Mouse (Mus musculus) C2C12 (cell line): ENCODE data around the gene Rnf146. TPM values are rescaled to one million over a fixed set of nuclear protein-coding genes. Genes with fewer than 3 reads are reported as not detected.

Source experiments
- H3K27me3 ChIP-seq: one replicate; pipeline ENCODE4 v1.6.1; 2011; ENCODE audit not compliant: control insufficient read depth, insufficient read depth, insufficient read length
- H3K36me3 ChIP-seq: one replicate; pipeline ENCODE4 v1.6.1; 2011; ENCODE audit not compliant: control insufficient read depth, insufficient read depth
- H3K4me3 ChIP-seq: one replicate; pipeline ENCODE4 v1.5.1; 2011; ENCODE audit warnings: mild to moderate bottlenecking, control low read depth; ENCODE audit not compliant: poor library complexity, insufficient read depth, severe bottlenecking
- H3K79me2 ChIP-seq: one replicate; pipeline ENCODE4 v1.6.1; 2011; ENCODE audit not compliant: control insufficient read depth, insufficient read depth
- H3K79me3 ChIP-seq: one replicate; pipeline ENCODE4 v1.6.1; 2011; ENCODE audit warnings: low read depth, control low read depth
- H3ac ChIP-seq: one replicate; pipeline ENCODE3; 2011; ENCODE audit warnings: low read depth; ENCODE audit not compliant: control insufficient read depth, insufficient read length
- CEBPB ChIP-seq: IDR thresholded peaks from one replicate; pipeline ENCODE4 v1.6.1; 2011; ENCODE audit warnings: low read depth, mild to moderate bottlenecking, control low read depth, moderate library complexity
- CTCF ChIP-seq: IDR thresholded peaks from one replicate; pipeline ENCODE4 v1.5.1; 2011; ENCODE audit not compliant: control insufficient read depth, insufficient read depth, insufficient read length
- FOSL1 ChIP-seq: IDR thresholded peaks from one replicate; pipeline ENCODE4 v1.8.0; 2011; ENCODE audit warnings: mild to moderate bottlenecking, low read length; ENCODE audit not compliant: poor library complexity, insufficient read depth, severe bottlenecking
- MAX ChIP-seq: IDR thresholded peaks from one replicate; pipeline ENCODE4 v1.6.1; 2011; ENCODE audit warnings: mild to moderate bottlenecking, control low read depth
- MYOD1 ChIP-seq: IDR thresholded peaks from one replicate; pipeline ENCODE4 v1.6.1; 2011; ENCODE audit warnings: low read depth; ENCODE audit not compliant: control insufficient read depth, insufficient read length
- MYOG ChIP-seq: IDR thresholded peaks from one replicate; pipeline ENCODE4 v1.6.1; 2011; ENCODE audit not compliant: control insufficient read depth, insufficient read length; ENCODE audit errors: extremely low read depth
- USF1 ChIP-seq: IDR thresholded peaks from one replicate; pipeline ENCODE4 v1.6.1; 2011; ENCODE audit warnings: low read depth, mild to moderate bottlenecking, control low read depth, moderate library complexity
- polyA plus RNA-seq: library from polyadenylated mRNA; unstranded; fragments of >200 nt; fragmentation: generic; extraction: Trizol; gene quantifications from one replicate; pipeline ENCODE4 v1.2.1, GENCODE M21; 2012; ENCODE audit warnings: missing spikeins

Gene Rnf146
- polyA plus RNA-seq, 1 experiment: 15.9 TPM

GRCm38 (mm10) chr10:29311480-29312219 is 50.6 kb downstream of the Rnf146 start:
- Histone ChIP-seq H3K79me2 (peaks cover 8% of the 10 kb centered on the region), H3ac (no peak overlapping the region), H3K4me3 (no peak overlapping the region), H3K79me3 (no peaks in the 10 kb centered on the region), H3K36me3 (no peaks in the 10 kb centered on the region), H3K27me3 (no peaks in the 10 kb centered on the region)
- TF ChIP-seq CTCF (no peak), CEBPB (no peak), MYOD1 (no peak), MAX (no peak), FOSL1 (no peak), MYOG (no peak)

DNA sequence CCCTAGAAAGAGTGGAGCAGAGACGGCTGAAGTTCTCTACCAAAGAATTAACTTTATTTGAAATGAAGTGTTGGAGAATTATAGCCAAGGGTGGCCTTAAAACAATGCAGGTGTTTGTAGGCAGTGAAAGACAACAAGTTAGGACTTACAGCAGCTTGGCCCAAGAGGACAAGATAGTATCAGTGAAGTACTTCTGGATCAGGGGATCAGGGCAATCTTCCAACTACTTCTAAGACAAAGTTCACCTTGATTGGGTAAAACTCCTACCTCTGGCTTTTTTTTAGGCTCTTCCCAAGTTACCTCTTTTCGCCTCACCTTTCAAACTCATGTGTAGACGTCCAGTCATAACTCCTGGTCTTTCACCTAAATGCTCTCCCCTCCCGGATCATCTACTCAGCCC is 60.0 kb downstream of the Rnf146 start:
- no peaks in the 10 kb centered on the region for H3K27me3 ChIP-seq
- no peaks in the 10 kb centered on the region for H3K36me3 ChIP-seq
- H3K79me2 ChIP-seq: no peaks in the 10 kb centered on the region
- TF ChIP-seq CTCF (no peak), MYOD1 (no peak), MYOG (no peak), CEBPB (no peak), FOSL1 (no peak), MAX (no peak), USF1 (no peak)
- no peak overlapping the region for H3ac ChIP-seq
- H3K4me3 ChIP-seq: no peak overlapping the region
- no peaks in the 10 kb centered on the region for H3K79me3 ChIP-seq

Other genes with a start within 250 kb of the Rnf146 start
- gene Soga3, start 218.6 kb downstream of the Rnf146 start, polyA plus RNA-seq: 2.8 TPM
- 0.14 TPM for gene Gm49353, start 163.5 kb downstream of the Rnf146 start, polyA plus RNA-seq
- 1.0 TPM for gene 9330159F19Rik, start 150.8 kb downstream of the Rnf146 start, polyA plus RNA-seq
- 6.8 TPM for gene Echdc1, start 49.3 kb downstream of the Rnf146 start, polyA plus RNA-seq
- gene Rspo3, start 173.4 kb upstream of the Rnf146 start, polyA plus RNA-seq: 1.9 TPM